Mouse (Mus musculus): ENCODE results near the gene Heg1. TPM values are rescaled to one million over a fixed set of nuclear protein-coding genes. Genes with fewer than 3 reads are reported as not detected.

The Heg1 gene
- polyA plus RNA-seq, 1 experiment from 2014 or later, result 9.4 TPM

DNA sequence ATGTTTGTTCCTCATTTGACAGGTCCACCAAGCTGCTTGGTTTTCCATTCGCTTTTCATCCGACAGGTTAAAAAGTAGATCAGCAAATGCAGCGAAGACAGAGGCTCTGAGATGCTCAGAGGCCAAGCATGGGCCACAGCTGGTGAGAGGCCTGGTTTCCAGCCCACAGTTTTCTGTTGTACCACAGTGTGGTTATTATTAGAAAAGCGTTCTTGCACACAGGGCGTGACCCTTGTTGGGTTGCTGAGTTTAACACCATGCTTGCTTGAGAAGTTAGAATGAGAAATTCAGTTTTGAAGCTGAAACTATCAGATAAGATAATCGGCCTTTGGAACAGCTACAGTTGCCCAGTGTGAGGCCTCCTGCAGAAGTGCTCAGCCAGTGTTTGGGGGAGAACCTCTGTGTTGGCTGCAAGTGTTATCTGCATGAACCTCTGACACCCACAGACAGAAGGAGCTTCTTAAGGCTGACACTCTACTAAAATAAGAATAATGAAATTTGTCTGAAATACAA lies 48.1 kb downstream of the Heg1 start:
- H3K27ac ChIP-seq (ENCODE audit: low read length), result 0 out of 2 replicates have a peak overlapping the region, but pooled peaks have one; percentile 10
- no peak overlapping the region for H3K4me3 ChIP-seq (ENCODE audit: low read depth, low read length)
- H3K4me1 ChIP-seq (ENCODE audit: control insufficient read depth, insufficient read depth, low read length), result peaks cover 9% of the 10 kb centered on the region
- H3K9ac ChIP-seq (ENCODE audit: low read depth, low read length), result no peak overlapping the region
- no peaks in the 10 kb centered on the region for H3K36me3 ChIP-seq (ENCODE audit: control insufficient read depth, insufficient read depth, low read length)
- H3K4me2 ChIP-seq (ENCODE audit: low read length), result no peak overlapping the region
- H3K27me3 ChIP-seq (ENCODE audit: control insufficient read depth, insufficient read depth, low read depth, low read length), result no peaks in the 10 kb centered on the region
- no peak for ATAC-seq
- no peaks in the 10 kb centered on the region for H3K9me3 ChIP-seq (replicated peaks; ENCODE audit: control insufficient read depth, low read length, poor library complexity, severe bottlenecking)
- WGBS, result 78% methylated on average over 6 of the region's 6 CpGs

DNA sequence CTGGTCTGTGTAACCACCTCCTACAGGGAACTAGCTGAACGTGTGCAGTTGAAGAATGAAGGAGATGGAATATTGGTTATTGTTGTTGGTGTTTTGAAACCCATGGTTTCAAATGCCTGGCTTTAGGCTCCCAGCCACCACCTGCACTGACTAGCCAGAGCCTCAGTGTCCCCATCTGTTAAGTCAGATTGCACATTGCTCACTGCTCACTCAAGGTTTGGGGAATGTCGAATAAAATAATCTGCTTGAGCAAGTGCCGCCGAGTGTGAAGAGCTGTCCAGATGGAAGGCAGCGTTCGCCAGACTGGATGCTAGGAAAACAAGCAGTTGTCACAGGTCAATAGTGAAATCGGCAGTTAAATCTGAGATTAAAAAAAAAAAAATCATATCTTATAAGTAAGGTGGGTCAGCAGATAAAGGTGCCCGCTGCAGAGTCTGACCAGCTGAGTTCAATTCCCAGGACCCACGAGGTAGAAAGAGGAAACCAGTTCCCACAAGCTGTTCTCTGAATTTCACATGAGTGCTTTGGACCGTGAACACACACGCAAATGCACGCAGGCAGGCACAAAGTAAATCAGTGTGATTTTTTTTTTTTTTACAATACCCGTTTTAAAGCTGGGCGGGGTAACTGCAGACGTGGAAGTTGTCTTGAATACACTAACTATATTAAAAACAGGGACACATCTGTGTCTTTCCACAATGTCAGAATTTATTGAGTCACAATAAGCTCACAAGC lies 48.8 kb downstream of the Heg1 start:
- peaks cover 12% of the 10 kb centered on the region for H3K4me1 ChIP-seq (ENCODE audit: control insufficient read depth, insufficient read depth, low read length)
- H3K36me3 ChIP-seq (ENCODE audit: control insufficient read depth, insufficient read depth, low read length), result no peaks in the 10 kb centered on the region

DNA sequence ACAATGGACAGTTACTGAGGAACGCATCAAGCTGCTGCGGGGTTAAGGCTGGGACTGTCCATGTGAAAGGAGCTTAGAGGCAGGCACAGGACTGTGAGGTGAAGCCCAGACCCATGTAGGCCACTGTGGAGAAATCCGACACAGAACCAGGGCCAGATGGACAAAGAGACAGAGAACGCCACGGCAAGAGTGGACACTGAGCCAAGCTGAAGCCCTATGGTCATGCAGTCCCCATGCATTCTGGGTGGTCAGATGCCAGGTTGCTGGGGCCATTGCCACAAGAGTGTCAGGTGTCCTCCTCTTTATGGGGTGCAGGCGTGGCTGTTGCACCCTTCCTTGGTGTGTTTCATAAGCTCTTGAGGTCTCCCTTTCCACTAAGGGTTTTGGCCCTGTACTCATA lies 49.7 kb downstream of the Heg1 start:
- Histone ChIP-seq H3K27ac (ENCODE audit: low read length) (no peak overlapping the region), H3K27me3 (ENCODE audit: control insufficient read depth, insufficient read depth, low read depth, low read length) (no peaks in the 10 kb centered on the region), H3K36me3 (ENCODE audit: control insufficient read depth, insufficient read depth, low read length) (no peaks in the 10 kb centered on the region), H3K9ac (ENCODE audit: low read depth, low read length) (no peak overlapping the region), H3K4me2 (ENCODE audit: low read length) (no peak overlapping the region), H3K4me3 (ENCODE audit: low read depth, low read length) (no peak overlapping the region), H3K4me1 (ENCODE audit: control insufficient read depth, insufficient read depth, low read length) (peaks cover 14% of the 10 kb centered on the region), H3K9me3 (replicated peaks; ENCODE audit: control insufficient read depth, low read length, poor library complexity, severe bottlenecking) (no peaks in the 10 kb centered on the region)
- ATAC-seq, result no peak
- WGBS, result 87% methylated on average over 6 of the region's 6 CpGs

More for the DNA sequence above, 48.8 kb downstream of the Heg1 start:
- Histone ChIP-seq H3K27ac (ENCODE audit: low read length) (no peak overlapping the region), H3K4me3 (ENCODE audit: low read depth, low read length) (no peak overlapping the region), H3K4me2 (ENCODE audit: low read length) (no peak overlapping the region), H3K9me3 (replicated peaks; ENCODE audit: control insufficient read depth, low read length, poor library complexity, severe bottlenecking) (no peaks in the 10 kb centered on the region), H3K27me3 (ENCODE audit: control insufficient read depth, insufficient read depth, low read depth, low read length) (no peaks in the 10 kb centered on the region), H3K9ac (ENCODE audit: low read depth, low read length) (no peak overlapping the region)
- WGBS, result 50% methylated on average over 15 of the region's 15 CpGs
- ATAC-seq, result no peak

DNA sequence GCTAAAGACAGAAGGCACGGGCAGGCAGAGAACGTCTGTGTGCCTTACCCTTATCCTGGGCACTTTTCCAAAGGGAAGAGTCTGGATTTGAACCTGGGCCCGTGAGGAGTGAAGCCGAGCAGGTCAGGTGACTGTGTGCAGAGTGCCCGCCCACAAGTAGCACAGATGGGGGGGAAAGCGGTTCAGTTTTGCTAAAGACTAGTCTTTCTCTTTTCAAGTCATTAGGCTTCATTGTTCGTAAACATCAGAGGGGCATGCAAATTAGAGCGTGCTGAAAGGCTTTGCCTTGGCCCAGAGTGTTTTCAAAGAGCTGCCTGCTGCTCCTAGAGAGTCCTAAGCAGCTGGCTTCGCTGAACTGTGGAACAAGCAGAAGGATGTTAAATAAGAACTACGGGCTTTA lies 50.4 kb downstream of the Heg1 start:
- H3K9ac ChIP-seq (ENCODE audit: low read depth, low read length), result no peak overlapping the region
- H3K4me2 ChIP-seq (ENCODE audit: low read length), result no peak overlapping the region
- H3K27ac ChIP-seq (ENCODE audit: low read length), result peak overlapping the region; percentile 44
- peak; percentile 85 for ATAC-seq
- H3K36me3 ChIP-seq (ENCODE audit: control insufficient read depth, insufficient read depth, low read length), result no peaks in the 10 kb centered on the region
- 9% methylated on average over 10 of the region's 10 CpGs for WGBS
- no peaks in the 10 kb centered on the region for H3K9me3 ChIP-seq (replicated peaks; ENCODE audit: control insufficient read depth, low read length, poor library complexity, severe bottlenecking)
- H3K4me1 ChIP-seq (ENCODE audit: control insufficient read depth, insufficient read depth, low read length), result peaks cover 14% of the 10 kb centered on the region
- no peaks in the 10 kb centered on the region for H3K27me3 ChIP-seq (ENCODE audit: control insufficient read depth, insufficient read depth, low read depth, low read length)
- H3K4me3 ChIP-seq (ENCODE audit: low read depth, low read length), result no peak overlapping the region

DNA sequence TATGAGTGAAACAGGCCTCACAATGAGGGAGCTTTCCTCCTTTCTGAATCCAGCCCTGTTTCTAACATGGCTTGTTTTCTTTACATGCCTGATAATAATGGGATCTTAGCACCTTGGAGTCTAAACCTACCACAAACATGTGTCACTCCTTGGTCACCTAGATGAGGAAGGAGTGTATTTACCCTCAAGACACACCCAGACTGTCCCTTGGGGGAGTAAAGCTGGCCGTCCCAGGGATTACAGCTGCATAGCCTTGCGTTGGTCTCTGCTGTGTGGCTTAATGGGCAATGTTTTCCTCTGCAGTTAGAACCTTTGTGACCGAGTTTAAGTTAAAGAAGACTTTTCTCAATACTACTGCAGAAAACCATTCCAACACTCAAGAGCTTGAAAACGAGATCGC lies 51.1 kb downstream of the Heg1 start:
- Histone ChIP-seq H3K4me1 (ENCODE audit: control insufficient read depth, insufficient read depth, low read length) (peaks cover 14% of the 10 kb centered on the region), H3K36me3 (ENCODE audit: control insufficient read depth, insufficient read depth, low read length) (no peaks in the 10 kb centered on the region), H3K27ac (ENCODE audit: low read length) (peak overlapping the region; percentile 5; the same call in 1 of the 2 replicates), H3K4me3 (ENCODE audit: low read depth, low read length) (no peak overlapping the region), H3K4me2 (ENCODE audit: low read length) (no peak overlapping the region), H3K9ac (ENCODE audit: low read depth, low read length) (no peak overlapping the region), H3K27me3 (ENCODE audit: control insufficient read depth, insufficient read depth, low read depth, low read length) (no peaks in the 10 kb centered on the region), H3K9me3 (replicated peaks; ENCODE audit: control insufficient read depth, low read length, poor library complexity, severe bottlenecking) (no peaks in the 10 kb centered on the region)
- ATAC-seq, result no peak
- WGBS, result 34% methylated on average over 5 of the region's 5 CpGs

DNA sequence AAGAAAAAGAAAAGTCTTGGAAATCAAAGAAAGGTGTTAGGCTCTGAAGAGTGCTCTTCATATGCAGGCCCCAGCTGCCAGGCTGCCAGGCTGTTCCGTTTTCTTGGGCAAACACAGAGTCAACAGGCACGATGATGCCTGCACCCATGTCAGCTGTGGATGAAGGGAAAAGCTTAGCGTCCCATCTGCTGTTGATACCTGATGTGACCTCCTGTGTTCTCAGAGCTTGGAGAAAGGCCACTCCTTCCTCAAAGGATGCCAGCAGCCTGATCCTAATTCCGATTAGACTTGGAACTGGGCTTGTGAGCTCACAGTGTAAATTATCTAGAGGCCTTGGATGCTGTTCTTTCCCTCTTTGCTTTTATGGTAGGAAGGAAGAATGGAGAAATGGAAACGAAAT lies 51.6 kb downstream of the Heg1 start:
- H3K27ac ChIP-seq (ENCODE audit: low read length), result no peak overlapping the region
- peaks cover 14% of the 10 kb centered on the region for H3K4me1 ChIP-seq (ENCODE audit: control insufficient read depth, insufficient read depth, low read length)

DNA sequence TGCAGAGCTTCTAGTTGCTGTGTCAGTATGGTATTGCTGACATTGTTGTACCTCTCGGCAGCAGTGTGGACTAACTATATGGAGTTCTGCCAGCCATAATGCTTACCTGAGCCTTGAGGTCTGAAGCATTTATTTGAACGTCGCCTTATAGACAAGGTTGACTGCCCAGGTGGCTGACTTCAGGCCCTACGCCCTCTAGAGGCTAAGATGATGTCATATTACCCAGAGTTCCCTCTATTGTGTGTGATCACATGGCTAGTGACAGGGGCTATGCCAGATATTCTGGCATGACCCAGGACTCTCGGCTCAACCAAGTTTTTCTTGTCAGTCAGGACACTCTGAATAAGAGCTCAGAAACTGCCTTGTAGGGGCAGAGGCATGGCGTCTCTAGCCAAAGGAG lies 52.6 kb downstream of the Heg1 start:
- ATAC-seq, result no peak
- WGBS, result 80% methylated on average over 6 of the region's 6 CpGs
- Histone ChIP-seq H3K4me3 (ENCODE audit: low read depth, low read length) (no peak overlapping the region), H3K4me2 (ENCODE audit: low read length) (no peak overlapping the region), H3K9me3 (replicated peaks; ENCODE audit: control insufficient read depth, low read length, poor library complexity, severe bottlenecking) (no peaks in the 10 kb centered on the region), H3K27ac (ENCODE audit: low read length) (no peak overlapping the region), H3K36me3 (ENCODE audit: control insufficient read depth, insufficient read depth, low read length) (no peaks in the 10 kb centered on the region), H3K27me3 (ENCODE audit: control insufficient read depth, insufficient read depth, low read depth, low read length) (no peaks in the 10 kb centered on the region), H3K9ac (ENCODE audit: low read depth, low read length) (no peak overlapping the region), H3K4me1 (ENCODE audit: control insufficient read depth, insufficient read depth, low read length) (peaks cover 22% of the 10 kb centered on the region)

More for the DNA sequence above, 51.6 kb downstream of the Heg1 start:
- Histone ChIP-seq H3K9me3 (replicated peaks; ENCODE audit: control insufficient read depth, low read length, poor library complexity, severe bottlenecking) (no peaks in the 10 kb centered on the region), H3K36me3 (ENCODE audit: control insufficient read depth, insufficient read depth, low read length) (no peaks in the 10 kb centered on the region), H3K9ac (ENCODE audit: low read depth, low read length) (no peak overlapping the region), H3K4me3 (ENCODE audit: low read depth, low read length) (no peak overlapping the region), H3K27me3 (ENCODE audit: control insufficient read depth, insufficient read depth, low read depth, low read length) (no peaks in the 10 kb centered on the region), H3K4me2 (ENCODE audit: low read length) (no peak overlapping the region)
- ATAC-seq, result no peak
- WGBS, result 39% methylated on average over 5 of the region's 5 CpGs

DNA sequence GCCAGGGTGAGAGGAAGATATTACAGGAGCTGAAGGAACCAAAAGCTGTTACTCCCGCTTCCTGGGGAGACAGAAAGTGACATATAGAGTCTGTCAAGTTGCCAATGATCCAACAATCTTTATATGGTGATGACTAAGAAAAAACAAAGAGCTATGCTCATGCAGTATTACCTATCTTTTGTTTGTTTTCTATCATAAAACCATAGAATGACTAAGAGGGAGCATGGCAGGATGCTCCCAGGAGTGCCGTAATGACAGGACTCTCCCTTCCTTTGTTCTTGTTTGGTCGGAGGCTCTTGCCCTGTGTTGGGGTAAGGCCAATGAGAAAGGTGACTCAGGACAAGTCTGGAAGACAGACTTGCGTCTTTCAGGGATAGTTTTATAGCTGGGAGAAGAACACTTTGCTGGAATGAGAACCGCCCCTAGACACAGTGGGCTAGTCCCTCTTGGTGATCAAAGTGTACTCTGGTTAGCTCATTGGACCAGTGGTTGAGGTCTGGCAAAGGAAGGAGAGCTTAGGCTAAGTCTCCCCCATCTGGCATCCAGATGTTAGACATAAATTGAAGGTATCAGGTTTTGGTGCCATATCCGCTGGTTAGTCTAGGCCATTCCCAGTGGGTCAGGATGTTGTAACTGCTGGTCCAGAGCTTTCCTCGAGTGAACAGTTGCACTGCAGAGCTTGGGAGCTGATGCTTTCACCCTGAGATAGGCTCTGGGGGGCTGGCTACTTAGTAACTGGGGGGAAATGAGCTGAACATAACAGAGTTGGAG lies 55.0 kb downstream of the Heg1 start:
- Histone ChIP-seq H3K4me3 (ENCODE audit: low read depth, low read length) (no peak overlapping the region), H3K27me3 (ENCODE audit: control insufficient read depth, insufficient read depth, low read depth, low read length) (no peaks in the 10 kb centered on the region), H3K9me3 (replicated peaks; ENCODE audit: control insufficient read depth, low read length, poor library complexity, severe bottlenecking) (no peaks in the 10 kb centered on the region), H3K36me3 (ENCODE audit: control insufficient read depth, insufficient read depth, low read length) (no peaks in the 10 kb centered on the region), H3K27ac (ENCODE audit: low read length) (no peak overlapping the region), H3K4me1 (ENCODE audit: control insufficient read depth, insufficient read depth, low read length) (peaks cover 20% of the 10 kb centered on the region), H3K9ac (ENCODE audit: low read depth, low read length) (no peak overlapping the region), H3K4me2 (ENCODE audit: low read length) (no peak overlapping the region)
- ATAC-seq, result no peak
- WGBS, result 84% methylated on average over 7 of the region's 7 CpGs

DNA sequence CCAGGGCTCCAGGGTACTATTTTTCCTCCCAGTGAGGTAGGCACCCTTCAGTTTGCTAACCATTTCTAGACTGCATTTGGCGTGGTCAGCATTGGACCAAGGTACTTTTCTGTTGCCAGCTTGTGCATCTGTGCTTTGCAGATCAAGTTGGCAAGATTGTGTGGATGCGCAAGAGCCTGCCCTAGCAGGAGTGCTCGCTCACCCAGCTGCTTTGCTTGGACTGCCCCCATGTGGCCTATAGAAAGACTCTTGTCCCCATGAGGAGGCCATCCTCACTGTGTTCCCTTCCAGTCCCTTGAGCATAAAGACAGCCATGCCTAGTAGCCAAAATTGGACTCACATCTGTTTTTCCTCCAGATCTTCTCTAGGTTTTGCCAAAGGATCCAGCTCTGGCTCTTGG lies 55.6 kb downstream of the Heg1 start:
- Histone ChIP-seq H3K4me2 (ENCODE audit: low read length) (no peak overlapping the region), H3K36me3 (ENCODE audit: control insufficient read depth, insufficient read depth, low read length) (no peaks in the 10 kb centered on the region), H3K9me3 (replicated peaks; ENCODE audit: control insufficient read depth, low read length, poor library complexity, severe bottlenecking) (no peaks in the 10 kb centered on the region), H3K27ac (ENCODE audit: low read length) (no peak overlapping the region), H3K9ac (ENCODE audit: low read depth, low read length) (no peak overlapping the region), H3K27me3 (ENCODE audit: control insufficient read depth, insufficient read depth, low read depth, low read length) (no peaks in the 10 kb centered on the region), H3K4me1 (ENCODE audit: control insufficient read depth, insufficient read depth, low read length) (peaks cover 20% of the 10 kb centered on the region), H3K4me3 (ENCODE audit: low read depth, low read length) (no peak overlapping the region)
- WGBS, result 53% methylated on average over 3 of the region's 3 CpGs
- ATAC-seq, result peak; percentile 71; the same call in 1 of the 2 replicates
